Mouse (Mus musculus) E14TG2a.4 (cell line): ENCODE results near the gene Pou1f1.

Source experiments
- CTCF ChIP-seq: conservative IDR thresholded peaks from 2 replicates; pipeline ENCODE4 v1.5.1; 2014; ENCODE audit warnings: low read length
- NANOG ChIP-seq: IDR thresholded peaks from 2 replicates; pipeline ENCODE4 v1.6.1; 2014; ENCODE audit warnings: borderline replicate concordance, low read length, mixed read lengths
- POU5F1 ChIP-seq: IDR thresholded peaks from 2 replicates; pipeline ENCODE4 v1.6.1; 2014; ENCODE audit warnings: low read length, borderline replicate concordance

GRCm38 (mm10) chr16:65531663-65532062 lies 11.4 kb downstream of the Pou1f1 start:
- TF ChIP-seq CTCF (no peak), NANOG (no peak), POU5F1 (no peak)
